Mouse (Mus musculus) kidney, embryonic 14.5 days (tissue): ENCODE data around the gene Sox10. TPM values are rescaled to one million over a fixed set of nuclear protein-coding genes. Genes with fewer than 3 reads are reported as not detected.

Source experiments
- ATAC-seq: fragments of 200-750 bp; cut with Nextera tagmentation; 2 replicates; pipeline ENCODE4 v1.8.0; 2017; ENCODE audit warnings: moderate number of reproducible peaks, mild to moderate bottlenecking, moderate TSS enrichment, moderate library complexity; ENCODE audit not compliant: low FRiP score, low TSS enrichment
- H3K27ac ChIP-seq: fragments of 300-500 bp; sonication (generic); 2 replicates; pipeline ENCODE4 v1.5.1; 2014; ENCODE audit warnings: low read depth, mild to moderate bottlenecking, low read length, moderate library complexity, mixed read lengths
- H3K27me3 ChIP-seq: fragments of 300-500 bp; sonication (generic); 2 replicates; pipeline ENCODE4 v1.6.1; 2014; ENCODE audit warnings: mild to moderate bottlenecking, low read length; ENCODE audit not compliant: control insufficient read depth, insufficient read depth
- H3K36me3 ChIP-seq: fragments of 300-500 bp; sonication (generic); 2 replicates; pipeline ENCODE4 v1.6.1; 2014; ENCODE audit warnings: low read length, mixed read lengths; ENCODE audit not compliant: control insufficient read depth, insufficient read depth
- H3K4me1 ChIP-seq: fragments of 300-500 bp; sonication (generic); 2 replicates; pipeline ENCODE4 v1.6.1; 2014; ENCODE audit warnings: low read length, mixed read lengths; ENCODE audit not compliant: control insufficient read depth, insufficient read depth
- H3K4me2 ChIP-seq: fragments of 300-500 bp; sonication (generic); replicated peaks from 2 replicates; pipeline ENCODE4 v1.6.1; 2014; ENCODE audit warnings: low read depth, mild to moderate bottlenecking, low read length
- H3K4me3 ChIP-seq: fragments of 300-500 bp; sonication (generic); 2 replicates; pipeline ENCODE4 v1.5.1; 2014; ENCODE audit warnings: mild to moderate bottlenecking, low read length
- H3K9ac ChIP-seq: fragments of 300-500 bp; sonication (generic); 2 replicates; pipeline ENCODE4 v1.6.1; 2014; ENCODE audit warnings: low read depth, mild to moderate bottlenecking, low read length, moderate library complexity
- H3K9me3 ChIP-seq: fragments of 300-500 bp; sonication (generic); 2 replicates; pipeline ENCODE4 v1.6.1; 2016; ENCODE audit warnings: low read length; ENCODE audit not compliant: control insufficient read depth
- WGBS: fragments of 180-500 bp; shearing (Covaris S2); extraction: QIAGEN DNeasy Blood & Tissue Kit; methylation state at CpG from one replicate; pipeline ENCODE4 v1.1.7; 2014; 5-methylcytosine and 5-hydroxymethylcytosine counted together
- polyA plus RNA-seq: library from polyadenylated mRNA; unstranded; fragments of >200 nt; fragmentation: Nextera tagmentation; extraction: Ambion mirVana; gene quantifications from 2 replicates; pipeline ENCODE4 v1.2.1, GENCODE M21; 2014

The Sox10 gene
- polyA plus RNA-seq, 1 experiment from 2014 or later = 0.22 TPM

DNA sequence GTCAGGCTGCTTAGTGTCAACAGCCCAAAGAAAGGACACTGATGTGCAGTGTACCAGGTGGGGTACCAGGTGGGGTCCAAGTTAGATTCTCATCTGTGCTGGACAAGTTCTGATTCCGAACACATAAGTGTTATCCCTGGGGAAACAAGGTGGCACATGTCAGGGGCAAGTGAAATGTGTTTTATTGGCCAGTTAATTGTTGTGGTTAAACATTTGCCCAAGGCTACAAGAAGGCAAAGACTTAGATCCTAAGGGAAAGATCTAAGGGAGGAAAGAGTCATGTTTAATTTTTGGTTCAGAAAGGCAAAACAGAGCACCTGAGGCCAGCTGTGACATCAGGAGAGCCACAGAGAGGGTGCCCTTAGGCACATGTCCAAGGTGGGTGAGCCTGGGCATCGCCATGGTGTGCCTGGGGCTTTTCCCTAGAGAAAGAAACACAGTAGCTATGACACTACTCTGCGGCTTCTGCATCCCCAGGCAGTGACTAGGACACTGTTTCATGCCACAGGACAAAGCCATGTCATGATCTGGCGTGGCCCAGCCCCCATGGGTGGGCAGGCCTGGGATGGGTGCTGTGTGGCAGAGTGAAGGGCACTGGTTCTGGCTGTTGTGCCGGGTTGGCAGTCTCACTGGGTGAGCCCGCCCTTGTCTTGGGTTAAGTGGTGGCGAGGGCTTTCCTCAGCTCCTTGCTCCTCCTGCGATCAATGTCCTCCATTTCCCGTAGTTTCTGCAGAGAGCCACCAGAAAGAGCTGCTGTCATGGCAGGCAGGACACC, 30.4 kb downstream of the Sox10 start:
- H3K4me2 ChIP-seq = no peak overlapping the region
- H3K27ac ChIP-seq = no peak overlapping the region; the same call in 1 of the 2 replicates
- H3K9ac ChIP-seq = no peak overlapping the region
- WGBS = 86% methylated on average over 9 of the region's 9 CpGs
- H3K9me3 ChIP-seq = no peaks in the 10 kb centered on the region
- H3K27me3 ChIP-seq = no peaks in the 10 kb centered on the region
- 0 out of 2 replicates have a peak, but pooled peaks cover 2% of the 10 kb centered on the region for H3K4me1 ChIP-seq
- ATAC-seq = no peak
- H3K36me3 ChIP-seq = peaks cover 31% of the 10 kb centered on the region
- no peak overlapping the region for H3K4me3 ChIP-seq

DNA sequence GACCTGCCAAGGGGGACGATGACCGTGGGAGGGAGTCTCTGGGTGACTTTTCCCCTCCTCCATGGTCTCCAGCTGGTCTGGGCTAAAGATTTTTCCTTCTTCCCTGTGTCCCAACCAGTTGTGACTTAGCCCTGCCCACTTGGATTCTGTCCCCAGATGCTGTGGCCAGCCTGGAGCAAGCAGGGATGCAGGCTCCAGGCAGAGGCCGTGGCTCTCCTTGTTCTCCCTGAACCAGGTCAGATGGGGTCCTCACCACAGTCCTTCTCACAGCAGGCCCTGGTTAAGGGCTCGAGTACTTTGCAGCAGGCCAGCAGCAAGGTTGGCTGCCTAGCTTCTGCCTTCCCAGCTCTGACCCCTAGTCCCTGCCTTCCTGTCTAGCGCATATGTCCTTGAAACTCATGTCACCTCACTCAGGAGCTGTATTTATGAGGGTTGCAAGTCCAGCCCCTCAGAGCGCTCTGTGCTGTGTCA, 31.8 kb downstream of the Sox10 start:
- peaks cover 35% of the 10 kb centered on the region for H3K36me3 ChIP-seq
- H3K27ac ChIP-seq = no peak overlapping the region
- no peak for ATAC-seq
- no peak overlapping the region for H3K4me2 ChIP-seq
- 75% methylated on average over 6 of the region's 6 CpGs for WGBS
- no peaks in the 10 kb centered on the region; the same call in 1 of the 2 replicates for H3K9me3 ChIP-seq
- H3K27me3 ChIP-seq = no peaks in the 10 kb centered on the region
- H3K4me1 ChIP-seq = 0 out of 2 replicates have a peak, but pooled peaks cover 2% of the 10 kb centered on the region
- H3K4me3 ChIP-seq = no peak overlapping the region
- no peak overlapping the region for H3K9ac ChIP-seq

GRCm38 (mm10) chr15:79131442-79131841, 33.6 kb downstream of the Sox10 start:
- no peak for ATAC-seq
- H3K4me1 ChIP-seq = 0 out of 2 replicates have a peak, but pooled peaks cover 2% of the 10 kb centered on the region
- H3K9ac ChIP-seq = no peak overlapping the region
- no peaks in the 10 kb centered on the region for H3K27me3 ChIP-seq
- 69% methylated on average over 7 of the region's 7 CpGs for WGBS
- no peaks in the 10 kb centered on the region; the same call in 1 of the 2 replicates for H3K9me3 ChIP-seq
- H3K4me2 ChIP-seq = no peak overlapping the region
- peaks cover 50% of the 10 kb centered on the region for H3K36me3 ChIP-seq
- no peak overlapping the region for H3K27ac ChIP-seq
- no peak overlapping the region for H3K4me3 ChIP-seq

GRCm38 (mm10) chr15:79130782-79131181, 34.3 kb downstream of the Sox10 start:
- 77% methylated on average over 10 of the region's 10 CpGs for WGBS
- Histone ChIP-seq H3K4me3 (no peak overlapping the region), H3K9me3 (no peaks in the 10 kb centered on the region; the same call in 1 of the 2 replicates), H3K36me3 (peaks cover 56% of the 10 kb centered on the region), H3K4me2 (no peak overlapping the region), H3K27ac (no peak overlapping the region), H3K4me1 (0 out of 2 replicates have a peak, but pooled peaks cover 1% of the 10 kb centered on the region), H3K9ac (no peak overlapping the region), H3K27me3 (no peaks in the 10 kb centered on the region)
- no peak for ATAC-seq

- no peak overlapping the region for H3K9ac ChIP-seq
- no peaks in the 10 kb centered on the region; the same call in 1 of the 2 replicates for H3K9me3 ChIP-seq
- H3K4me2 ChIP-seq = no peak overlapping the region
- H3K27ac ChIP-seq = no peak overlapping the region
- no peaks in the 10 kb centered on the region for H3K27me3 ChIP-seq
- peaks cover 70% of the 10 kb centered on the region for H3K36me3 ChIP-seq
- no peak overlapping the region for H3K4me3 ChIP-seq
- WGBS = 71% methylated on average over 7 of the region's 7 CpGs
- no peak for ATAC-seq
- no peaks in the 10 kb centered on the region for H3K4me1 ChIP-seq
Measured at GRCm38 (mm10) chr15:79129311-79129710, 35.7 kb downstream of the Sox10 start.

GRCm38 (mm10) chr15:79128208-79128607, 36.8 kb downstream of the Sox10 start:
- WGBS = 96% methylated on average over 5 of the region's 5 CpGs
- Histone ChIP-seq H3K27me3 (no peaks in the 10 kb centered on the region), H3K4me2 (no peak overlapping the region), H3K4me3 (no peak overlapping the region), H3K9me3 (no peaks in the 10 kb centered on the region; the same call in 1 of the 2 replicates), H3K4me1 (no peaks in the 10 kb centered on the region), H3K36me3 (peaks cover 71% of the 10 kb centered on the region), H3K27ac (no peak overlapping the region), H3K9ac (no peak overlapping the region)
- ATAC-seq = no peak

GRCm38 (mm10) chr15:79127101-79127500, 37.9 kb downstream of the Sox10 start:
- WGBS = 93% methylated on average over 12 of the region's 12 CpGs

DNA sequence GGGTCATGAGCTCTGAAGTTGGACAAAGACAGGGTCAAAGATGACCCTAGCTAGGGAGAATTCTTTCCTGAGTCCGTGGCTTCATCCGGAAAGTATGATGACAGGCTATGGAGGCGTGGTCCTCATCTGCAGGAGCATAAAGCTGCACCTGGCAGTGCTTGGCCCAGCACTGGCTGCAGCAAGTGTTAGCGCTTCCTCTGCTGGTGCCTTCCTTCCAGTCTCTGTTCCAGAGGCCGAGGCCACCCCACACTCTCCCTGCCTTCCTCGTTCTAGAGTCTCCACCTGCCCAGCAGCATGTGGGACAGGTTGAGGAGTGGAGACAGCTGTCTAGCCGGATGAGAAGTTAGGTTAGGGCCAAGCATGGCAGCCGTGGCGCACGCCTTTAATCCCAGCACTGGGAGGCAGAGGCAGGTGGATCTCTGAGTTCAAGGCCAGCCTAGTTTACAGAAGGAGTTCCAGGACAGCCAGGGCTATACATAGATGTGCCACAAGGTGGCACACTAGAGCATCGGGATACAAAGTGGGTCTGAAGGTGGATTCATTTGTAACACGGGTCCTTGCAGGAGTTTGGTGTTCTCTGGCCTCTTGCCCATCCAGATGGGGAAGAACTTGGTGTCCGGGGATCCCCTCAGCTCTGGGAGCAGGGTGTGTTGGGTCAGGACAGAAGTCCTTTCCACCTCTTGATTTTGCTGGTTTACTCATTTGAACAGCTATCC, 38.7 kb downstream of the Sox10 start:
- peaks cover 69% of the 10 kb centered on the region for H3K36me3 ChIP-seq
- H3K9ac ChIP-seq = no peak overlapping the region
- no peak overlapping the region for H3K4me2 ChIP-seq
- no peaks in the 10 kb centered on the region for H3K27me3 ChIP-seq
- H3K27ac ChIP-seq = no peak overlapping the region
- H3K4me1 ChIP-seq = no peaks in the 10 kb centered on the region
- ATAC-seq = no peak
- WGBS = 81% methylated on average over 13 of the region's 13 CpGs
- no peak overlapping the region for H3K4me3 ChIP-seq
- no peaks in the 10 kb centered on the region; the same call in 1 of the 2 replicates for H3K9me3 ChIP-seq

More at GRCm38 (mm10) chr15:79127101-79127500, 37.9 kb downstream of the Sox10 start:
- Histone ChIP-seq H3K4me3 (no peak overlapping the region), H3K36me3 (peaks cover 72% of the 10 kb centered on the region), H3K9me3 (no peaks in the 10 kb centered on the region; the same call in 1 of the 2 replicates), H3K27me3 (no peaks in the 10 kb centered on the region), H3K4me1 (no peaks in the 10 kb centered on the region), H3K27ac (no peak overlapping the region), H3K9ac (no peak overlapping the region), H3K4me2 (no peak overlapping the region)
- no peak for ATAC-seq
